Mouse (Mus musculus): ENCODE results near the gene Prkci. TPM values are rescaled to one million over a fixed set of nuclear protein-coding genes. Genes with fewer than 3 reads are reported as not detected.

The Prkci gene
- total RNA-seq, 2 experiments from 2014 or later = 43.2 to 56.1 TPM

DNA sequence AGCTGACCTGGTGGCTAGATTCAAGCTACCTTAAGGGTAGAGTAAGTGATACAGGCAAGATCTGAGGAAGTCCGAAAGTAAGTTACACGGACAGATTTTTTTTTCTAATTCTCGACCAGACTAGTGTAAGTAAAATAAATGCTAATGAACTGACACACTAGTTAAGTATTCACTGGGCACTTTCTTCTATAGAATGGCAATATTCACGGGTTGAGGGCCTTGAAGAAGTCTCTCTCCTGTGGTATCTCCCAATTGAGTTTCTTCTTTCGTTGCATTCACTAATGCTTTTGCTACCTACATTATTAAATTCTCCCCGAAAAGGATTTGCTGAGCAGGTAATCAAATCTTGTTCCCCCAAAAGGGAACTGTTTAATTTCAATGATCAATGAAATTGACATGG, 688 bp upstream of the Prkci start:
- DNase-seq = no peak

- no peak for DNase-seq
These were observed 546 bp downstream of the Prkci start for GRCm38 (mm10) chr3:30995899-30996687.

DNA sequence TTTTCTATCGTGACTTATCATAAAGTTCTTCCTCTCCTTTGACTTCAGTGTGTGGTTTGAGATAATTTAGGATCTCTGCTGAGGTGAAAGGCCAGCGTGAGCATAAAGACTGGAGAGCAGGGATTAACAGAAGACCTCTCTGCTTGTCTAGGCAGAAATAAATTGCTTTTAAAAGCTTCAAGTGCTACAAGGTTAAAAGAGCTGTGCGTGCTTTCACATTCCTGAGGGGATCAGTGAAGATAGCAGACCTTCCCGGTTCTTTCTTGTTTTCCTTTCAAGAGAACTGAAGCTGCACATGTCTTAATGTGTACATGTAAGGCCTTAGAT, 1.1 kb downstream of the Prkci start:
- no peak for DNase-seq

DNA sequence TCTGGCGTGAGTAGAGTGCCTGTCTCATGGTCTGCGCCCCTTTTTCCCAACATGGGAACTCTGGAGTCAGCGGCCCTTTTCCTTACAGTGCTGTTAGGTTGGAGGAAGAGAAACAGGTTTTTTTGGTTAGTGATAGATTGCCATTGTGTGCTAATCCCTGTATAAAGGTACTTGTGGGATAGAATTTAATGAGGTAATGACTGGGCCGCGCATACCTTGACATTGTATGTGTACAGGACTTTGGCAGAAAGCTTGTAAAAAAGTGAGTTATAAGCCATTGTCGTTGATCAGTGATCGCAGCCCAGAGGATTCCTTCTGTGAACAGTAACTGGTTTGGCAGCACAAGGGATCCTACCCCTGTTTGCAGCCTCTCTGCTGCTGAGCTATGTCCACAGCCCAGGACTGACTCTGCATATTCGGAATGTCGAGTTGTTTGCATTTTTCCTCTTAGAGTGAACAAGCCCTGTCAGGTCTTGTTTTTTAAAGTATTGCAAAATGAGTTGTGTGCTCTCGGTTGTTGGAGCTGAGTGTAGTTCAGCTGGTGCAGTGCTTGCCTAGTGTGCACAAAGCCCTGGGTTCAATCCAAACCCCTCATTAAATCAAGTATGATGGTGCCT, 4.0 kb downstream of the Prkci start:
- peak in 1 of 2 experiments; percentile 13 for DNase-seq

- peak in 1 of 2 experiments; percentile 13 for DNase-seq
These were observed 4.5 kb downstream of the Prkci start for GRCm38 (mm10) chr3:31000018-31000407.

GRCm38 (mm10) chr3:31001048-31001676, 5.6 kb downstream of the Prkci start:
- no peak for DNase-seq

DNA sequence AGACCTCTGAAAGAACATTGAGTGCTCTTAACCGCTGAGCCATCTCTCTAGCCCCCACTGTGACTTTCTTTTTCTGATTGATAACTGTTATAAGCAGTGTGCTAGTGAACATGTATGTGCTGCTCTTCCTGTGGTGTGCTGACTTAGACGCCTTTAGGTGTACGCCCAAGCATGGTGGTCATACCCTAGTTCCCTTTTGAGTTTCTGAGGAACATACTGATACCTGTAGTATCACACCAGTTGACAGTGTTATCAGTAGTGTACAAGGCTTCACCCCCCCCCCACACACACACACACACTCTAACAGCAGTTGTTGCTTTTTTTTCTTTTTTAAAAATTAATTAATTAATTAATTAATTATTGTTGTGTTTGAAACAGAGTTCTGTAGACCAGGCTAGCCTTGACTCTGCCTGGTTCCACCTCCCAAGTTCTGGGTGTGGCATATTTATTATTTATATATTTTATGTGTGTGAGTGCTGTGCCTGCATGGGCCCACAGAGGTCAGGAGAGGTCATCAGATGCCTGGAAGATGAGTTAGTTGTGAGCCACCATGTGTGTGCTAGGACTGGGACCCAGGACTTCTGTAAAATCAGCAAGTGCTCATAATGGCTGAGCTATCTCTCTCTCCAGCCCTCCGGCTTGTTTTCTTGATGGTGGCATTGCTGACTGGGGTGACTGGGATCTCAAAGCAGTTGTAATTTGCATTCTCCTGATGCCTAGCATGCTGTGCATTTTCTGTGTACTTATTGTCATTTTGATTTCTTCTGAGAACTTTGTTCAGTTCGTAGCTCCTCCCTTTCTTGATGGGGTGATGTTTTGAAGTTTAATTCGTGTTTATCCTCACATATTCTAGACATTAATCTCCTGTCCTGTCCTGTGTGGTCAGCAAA, 9.0 kb downstream of the Prkci start:
- no peak for DNase-seq

GRCm38 (mm10) chr3:31014374-31014773, 18.8 kb downstream of the Prkci start:
- no peak for DNase-seq

GRCm38 (mm10) chr3:31015682-31016443, 20.3 kb downstream of the Prkci start:
- DNase-seq = no peak

DNA sequence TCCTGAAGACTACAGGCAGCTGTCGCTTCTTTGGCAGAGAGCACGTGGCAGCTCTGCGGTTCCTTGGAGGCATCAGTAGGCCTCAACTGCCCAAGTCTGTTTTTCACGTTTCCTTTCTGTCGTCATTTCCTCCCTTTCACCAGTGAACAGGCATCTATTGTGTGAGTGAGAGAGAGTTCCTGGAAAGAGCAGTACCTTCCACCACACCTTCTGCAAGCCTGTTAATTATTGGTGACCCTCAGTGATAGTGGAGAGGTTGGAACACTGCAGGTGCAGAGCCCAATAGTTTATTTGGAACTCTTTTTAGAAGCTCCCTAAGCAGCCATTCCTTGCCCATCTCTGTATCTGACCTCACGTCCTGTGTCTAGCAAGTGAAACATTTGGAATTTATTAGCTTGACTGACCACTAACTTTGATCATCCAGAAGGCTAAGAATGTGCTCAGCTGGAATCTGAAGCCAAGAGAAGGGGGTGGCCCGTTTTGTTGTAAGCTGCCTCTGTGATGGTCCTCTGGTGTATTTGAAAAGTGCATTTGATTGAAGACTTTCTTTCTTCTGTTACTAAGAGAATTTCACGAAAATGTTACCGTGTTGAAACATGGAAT, 21.1 kb downstream of the Prkci start:
- DNase-seq = no peak

- no peak for DNase-seq
These were observed 22.1 kb downstream of the Prkci start for GRCm38 (mm10) chr3:31017652-31018051.

DNA sequence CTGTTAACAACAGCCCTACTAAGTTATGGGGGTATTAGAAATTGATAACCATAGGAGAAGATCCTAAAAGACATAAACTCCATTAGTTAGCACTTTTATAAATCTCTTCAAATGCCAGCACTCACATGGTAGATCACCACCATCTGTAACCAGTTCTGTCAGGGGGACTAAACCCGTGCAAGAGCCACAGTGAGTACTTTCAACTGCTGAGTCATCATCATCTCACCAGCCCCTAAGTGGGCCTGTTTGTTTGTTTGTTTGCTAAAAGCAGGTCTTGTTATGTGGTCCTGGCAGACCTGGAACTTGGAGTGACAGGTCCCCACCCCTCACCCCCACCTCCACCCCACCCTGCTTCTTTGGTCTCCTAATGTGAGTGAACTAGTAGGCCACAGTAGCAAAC, 23.7 kb downstream of the Prkci start:
- DNase-seq = no peak

DNA sequence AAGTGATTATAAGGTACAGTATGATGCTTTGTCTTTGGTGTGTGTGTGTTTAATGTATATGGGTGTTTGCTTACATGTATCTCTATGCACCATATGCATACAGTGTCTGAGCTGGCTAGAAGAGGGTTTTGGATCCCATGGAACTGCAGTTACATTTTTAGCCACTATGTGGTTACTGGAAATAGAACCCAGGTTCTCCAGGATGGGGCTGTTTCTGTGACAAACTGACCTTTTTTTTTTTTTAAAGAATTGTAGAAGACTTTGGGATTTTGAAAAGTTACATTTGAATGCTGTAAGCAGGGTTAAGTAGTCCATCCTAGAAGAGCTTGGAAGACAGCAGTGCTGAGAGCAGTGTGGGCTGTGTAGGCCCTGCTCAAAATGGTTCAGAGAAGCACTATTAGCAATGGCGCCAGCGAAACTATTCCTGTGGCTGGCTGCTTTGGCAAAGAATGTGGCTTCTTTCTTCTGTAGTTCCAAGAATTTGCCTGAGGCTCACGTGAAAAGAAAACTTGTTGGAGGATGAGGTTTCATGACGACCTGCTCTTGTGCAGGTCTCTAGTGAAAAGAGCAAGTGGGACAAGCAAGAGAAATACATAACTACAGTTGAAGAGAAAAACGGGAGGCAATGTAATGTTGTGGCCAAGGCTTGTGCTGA, 24.4 kb downstream of the Prkci start:
- DNase-seq = no peak

DNA sequence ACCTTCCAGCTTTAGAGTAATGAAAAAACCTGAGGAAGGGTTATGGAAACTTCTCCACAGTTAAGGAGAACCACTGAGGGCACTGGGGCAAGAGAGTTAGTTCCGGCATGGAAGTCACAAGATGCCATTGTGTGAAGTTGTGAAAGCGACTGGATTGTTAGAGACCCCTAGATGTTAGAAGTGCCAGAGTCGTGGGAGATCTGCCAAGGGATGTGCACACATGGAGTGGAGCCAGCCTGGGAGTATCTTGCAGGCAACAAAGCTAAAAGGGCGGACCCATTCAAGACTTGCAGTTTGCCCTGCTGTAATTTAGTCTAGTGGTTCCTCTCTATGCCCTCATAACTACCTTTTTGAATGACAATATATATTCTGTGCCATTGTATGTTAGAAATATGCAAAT, 25.1 kb downstream of the Prkci start:
- no peak for DNase-seq

GRCm38 (mm10) chr3:31022895-31023436, 27.4 kb downstream of the Prkci start:
- DNase-seq = peak; percentile 20 to 45

- DNase-seq = no peak
These were observed 32.2 kb downstream of the Prkci start for GRCm38 (mm10) chr3:31027718-31028117.

DNA sequence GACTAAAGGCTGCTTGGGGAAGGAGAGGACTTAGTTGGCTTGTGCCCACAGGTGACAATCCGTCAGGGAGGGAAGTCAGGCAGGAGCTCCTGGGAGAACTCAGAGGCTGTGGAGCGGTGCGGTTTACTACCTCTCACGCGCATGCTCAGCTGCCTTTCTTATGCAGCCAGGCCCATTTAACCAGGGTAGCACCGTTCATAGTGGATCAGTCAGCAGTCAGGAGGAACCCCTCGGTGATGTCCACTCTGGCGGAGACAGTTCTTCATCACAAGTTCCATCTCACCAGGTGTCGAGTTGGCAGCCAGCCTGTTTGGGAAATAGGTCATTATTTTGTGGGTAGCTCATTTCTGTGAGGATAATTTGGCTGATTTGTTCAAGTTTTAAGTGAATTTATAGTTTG, 36.1 kb downstream of the Prkci start:
- DNase-seq = no peak

DNA sequence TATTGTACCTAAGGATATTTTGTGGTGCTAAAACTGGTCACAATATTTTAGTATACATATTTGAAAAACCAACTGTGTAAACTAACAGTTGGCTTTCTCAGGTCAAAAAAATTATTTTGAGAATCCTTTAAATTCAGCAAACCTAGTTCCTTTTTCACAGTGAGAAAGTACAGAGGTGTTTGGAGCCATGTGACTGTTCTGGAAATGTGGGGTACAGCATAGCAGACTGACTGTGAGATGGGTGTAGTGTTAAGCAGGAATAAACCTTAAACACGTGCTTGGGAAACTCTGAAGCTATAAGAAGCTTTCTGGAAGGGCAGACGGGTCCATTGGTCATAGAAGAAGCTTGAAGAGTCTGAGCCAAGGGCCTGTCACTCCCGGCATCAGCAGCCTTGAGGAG, 38.1 kb downstream of the Prkci start:
- no peak for DNase-seq

GRCm38 (mm10) chr3:31037851-31038250, 42.3 kb downstream of the Prkci start:
- DNase-seq = no peak

DNA sequence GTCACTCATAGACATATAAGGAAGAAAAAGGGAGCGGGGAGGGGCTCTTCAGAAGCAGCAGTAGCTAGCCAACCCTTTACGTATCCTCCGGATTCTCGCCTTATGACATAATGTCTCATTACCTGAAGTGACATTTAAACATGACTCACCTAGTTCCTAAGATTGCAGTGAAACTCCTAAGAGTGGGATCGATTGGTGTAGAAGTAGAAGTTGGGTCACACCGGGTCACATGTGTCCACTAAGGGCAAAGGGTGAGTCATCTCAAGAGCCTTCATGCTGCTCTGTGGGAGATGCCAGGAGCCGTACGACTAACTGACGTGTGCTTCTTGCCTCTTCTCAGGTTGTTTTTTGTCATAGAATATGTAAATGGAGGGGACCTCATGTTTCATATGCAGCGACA, 43.1 kb downstream of the Prkci start:
- DNase-seq = peak; percentile 23 to 48

Measured in adrenal gland, postnatal 36 days (tissue).